Mouse (Mus musculus) large intestine, adult 2 months (tissue): ENCODE results near the gene Itpk1. TPM values are rescaled to one million over a fixed set of nuclear protein-coding genes. Genes with fewer than 3 reads are reported as not detected.

ENCODE experiments used
- DNase-seq: peaks from one replicate; pipeline ENCODE4 v3.0.0-alpha.2; 2012; ENCODE audit warnings: low read depth, low spot score
- WGBS: fragments of 180-500 bp; shearing (Covaris S2); methylation state at CpG from one replicate; pipeline ENCODE4 v1.1.7; 2018; 5-methylcytosine and 5-hydroxymethylcytosine counted together
- polyA plus RNA-seq: library from polyadenylated mRNA; depleted of rRNA; stranded (reverse); fragments of >200 nt; gene quantifications from 2 replicates; pipeline ENCODE4 v1.2.3, GENCODE M21; 2012

Itpk1 gene
- polyA plus RNA-seq, 1 experiment: 205 TPM

DNA sequence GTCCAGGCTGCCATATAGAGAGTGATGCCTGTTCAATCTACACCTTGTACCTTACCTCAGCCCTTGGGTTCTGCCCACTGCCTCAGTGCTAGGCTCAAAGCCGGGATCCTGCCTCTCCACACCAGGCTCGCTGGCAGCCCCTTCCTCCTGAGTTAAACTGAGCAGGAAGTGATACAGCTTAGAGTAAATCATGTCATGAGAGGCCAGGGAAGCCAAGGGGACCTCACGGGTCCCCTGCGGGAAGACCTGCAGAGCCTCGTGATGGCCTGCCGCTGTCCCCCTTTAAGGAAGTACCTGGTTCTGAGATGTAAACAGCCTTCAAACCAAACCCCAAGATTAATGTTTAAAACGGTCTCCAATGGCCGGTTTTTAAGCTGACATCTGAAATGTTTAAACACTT lies 32.6 kb downstream of the Itpk1 start:
- 50% methylated on average over 8 of the region's 8 CpGs for WGBS
- no peak for DNase-seq

DNA sequence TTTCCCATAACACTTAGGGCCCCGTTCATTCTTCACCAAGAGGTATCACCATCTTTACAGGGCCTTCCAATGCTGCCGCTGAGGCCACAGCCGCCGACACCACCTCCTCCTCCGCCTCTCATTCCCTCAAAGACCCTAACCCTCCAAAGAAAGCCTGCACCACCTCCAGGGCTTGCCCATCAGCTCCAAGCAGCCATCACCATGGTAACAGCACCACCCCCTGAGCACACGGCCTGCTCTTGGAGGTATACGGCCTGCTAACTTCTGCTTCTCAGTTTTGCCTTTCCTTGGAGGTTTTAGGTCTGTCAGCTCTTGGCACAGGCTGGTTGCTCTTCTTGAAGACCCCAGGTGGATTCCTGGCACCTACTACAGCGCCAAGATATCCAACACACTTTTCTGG lies 33.9 kb downstream of the Itpk1 start:
- WGBS: 84% methylated on average over 8 of the region's 8 CpGs

DNA sequence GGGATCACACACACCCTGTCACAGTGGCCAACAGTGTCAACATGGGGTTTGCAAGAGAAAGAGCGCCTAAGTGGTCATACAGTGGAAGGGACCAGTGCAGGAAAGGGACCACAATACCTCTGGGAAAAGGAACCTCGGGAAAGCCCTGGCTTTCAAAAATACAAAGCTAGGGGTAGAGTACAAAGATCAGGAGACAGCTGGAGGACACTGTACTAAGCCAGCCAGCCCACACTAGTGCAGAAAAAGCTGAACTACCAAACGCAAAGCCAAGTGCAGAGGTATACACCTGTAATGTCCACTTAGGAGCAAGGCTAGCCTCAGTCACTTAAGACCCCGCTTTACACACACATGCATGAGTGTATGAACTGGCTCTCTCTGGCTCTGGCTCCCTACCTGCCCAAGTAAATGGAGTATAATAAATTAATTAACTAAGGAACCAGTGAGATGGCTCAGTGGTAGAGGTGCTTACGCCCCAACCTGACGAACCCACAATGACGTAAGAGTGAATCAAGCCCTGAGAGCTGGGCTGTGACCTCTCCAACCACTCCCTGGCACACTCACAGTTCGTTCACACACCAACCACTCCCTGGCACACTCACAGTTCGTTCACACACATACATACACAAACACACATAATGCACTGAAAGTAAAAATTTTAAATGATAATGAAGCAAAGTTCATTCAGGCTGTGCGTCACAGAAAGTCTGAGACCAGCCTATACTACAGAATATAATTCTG lies 39.1 kb downstream of the Itpk1 start:
- 52% methylated on average over 10 of the region's 10 CpGs for WGBS

More for the DNA sequence above, 33.9 kb downstream of the Itpk1 start:
- DNase-seq: no peak

DNA sequence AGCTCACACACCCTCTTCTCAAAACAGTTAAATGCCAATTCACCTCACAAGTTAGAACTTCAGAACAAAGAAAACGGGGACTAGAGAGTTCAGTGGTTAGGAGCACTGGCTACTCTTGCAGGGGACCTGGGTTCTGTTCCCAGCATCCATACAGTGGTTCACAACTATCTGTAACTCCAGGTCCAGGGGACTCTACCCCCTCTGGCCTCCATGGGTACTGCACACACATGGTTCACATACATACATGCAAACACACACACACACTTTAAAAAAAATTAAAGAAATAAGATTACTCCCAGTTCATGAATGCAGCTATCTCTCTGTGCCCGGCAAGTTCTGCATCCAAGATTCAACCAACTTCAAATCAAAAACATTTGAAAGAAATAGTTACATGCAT lies 40.7 kb downstream of the Itpk1 start:
- DNase-seq: no peak
- WGBS: 97% methylated on average over 2 of the region's 2 CpGs

More for the DNA sequence above, 39.1 kb downstream of the Itpk1 start:
- no peak for DNase-seq

DNA sequence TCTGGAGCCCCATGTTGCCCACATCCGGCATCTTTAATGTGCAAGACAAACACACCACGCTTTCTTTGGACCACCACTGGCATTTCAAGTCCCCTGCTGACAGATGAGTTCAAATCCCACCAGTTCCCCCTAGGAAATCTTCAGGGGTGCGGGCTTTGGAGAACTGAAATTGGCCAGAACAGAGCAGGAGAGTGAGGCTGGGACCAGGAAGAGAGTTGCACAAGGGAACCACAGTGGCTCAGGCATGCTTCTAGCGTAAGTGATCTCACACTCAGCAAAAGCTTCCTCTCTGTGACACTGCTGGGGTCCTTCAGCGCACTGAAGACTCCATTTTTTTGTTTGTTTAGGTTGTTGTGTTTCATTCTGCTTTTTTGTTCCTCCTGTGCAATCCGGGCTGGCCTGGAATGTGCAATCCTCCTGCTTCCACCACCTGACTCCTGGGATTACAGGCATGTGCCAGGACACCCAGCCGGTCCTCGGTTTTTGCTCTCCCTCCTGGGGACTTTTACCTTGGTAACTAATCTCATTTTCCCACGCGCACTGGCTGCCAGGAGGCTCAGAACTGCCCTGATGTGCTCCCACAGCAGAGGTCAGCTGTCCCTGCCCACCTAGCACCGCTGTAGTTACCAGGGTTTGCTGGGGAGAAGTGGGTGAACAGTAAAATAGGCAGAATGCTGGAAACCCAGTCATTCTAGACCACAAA lies 41.2 kb downstream of the Itpk1 start:
- DNase-seq: no peak
- WGBS: 89% methylated on average over 11 of the region's 11 CpGs

DNA sequence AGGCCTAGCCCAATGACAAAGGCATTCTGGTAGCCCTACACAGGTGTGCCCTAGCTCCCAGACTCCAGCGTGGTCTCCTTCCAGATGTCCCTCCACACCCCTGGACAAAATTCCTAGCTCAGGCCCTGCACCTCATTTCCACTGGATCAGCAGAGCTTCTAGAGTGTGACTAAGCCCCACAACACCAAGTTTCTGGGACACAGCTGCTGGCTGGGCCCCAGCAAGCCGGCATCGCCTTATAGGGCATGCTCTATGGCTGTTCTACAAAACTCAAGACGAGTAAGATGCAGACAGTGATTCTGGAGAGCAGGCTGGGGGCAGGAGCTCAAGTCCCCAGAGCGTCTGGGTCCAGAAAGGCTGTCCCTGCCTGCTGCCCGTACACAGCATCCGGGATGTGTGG lies 43.0 kb downstream of the Itpk1 start:
- WGBS: 80% methylated on average over 7 of the region's 7 CpGs
- no peak for DNase-seq

DNA sequence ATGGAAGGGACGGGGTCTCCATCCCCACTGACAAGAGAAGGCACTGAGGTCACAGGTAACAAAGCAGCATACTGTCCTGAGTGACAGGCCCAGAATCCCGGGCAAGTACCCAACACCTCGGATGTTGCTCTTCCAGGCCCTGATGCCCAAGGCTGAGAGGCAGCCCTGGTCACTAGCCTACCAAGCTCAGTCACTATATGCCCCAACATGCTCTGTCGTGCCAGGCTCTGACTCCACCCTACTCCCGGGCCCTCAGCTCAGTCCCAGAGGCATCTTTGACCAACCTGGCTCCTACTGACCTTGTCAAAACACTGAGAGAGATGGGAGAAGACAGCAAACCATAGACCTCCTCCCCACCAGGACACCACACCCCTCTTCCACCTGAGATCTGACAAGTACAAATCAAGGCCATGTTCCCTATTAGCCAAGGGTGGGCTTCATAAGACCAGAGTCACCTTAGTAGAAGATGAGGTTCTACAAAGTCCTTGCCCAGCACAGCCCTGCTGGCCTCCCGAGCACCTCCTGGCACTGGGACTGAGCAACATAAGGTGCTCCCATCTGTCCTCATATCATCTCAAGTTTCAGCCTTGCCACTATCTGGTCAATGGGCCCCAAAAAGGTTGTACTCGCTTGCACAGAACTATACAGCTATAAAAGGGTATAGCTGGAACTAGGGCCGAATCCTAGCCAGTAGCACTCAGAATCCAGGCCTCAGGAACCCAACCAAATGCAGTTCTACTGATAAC lies 43.7 kb downstream of the Itpk1 start:
- no peak for DNase-seq
- WGBS: 83% methylated on average over 8 of the region's 8 CpGs

DNA sequence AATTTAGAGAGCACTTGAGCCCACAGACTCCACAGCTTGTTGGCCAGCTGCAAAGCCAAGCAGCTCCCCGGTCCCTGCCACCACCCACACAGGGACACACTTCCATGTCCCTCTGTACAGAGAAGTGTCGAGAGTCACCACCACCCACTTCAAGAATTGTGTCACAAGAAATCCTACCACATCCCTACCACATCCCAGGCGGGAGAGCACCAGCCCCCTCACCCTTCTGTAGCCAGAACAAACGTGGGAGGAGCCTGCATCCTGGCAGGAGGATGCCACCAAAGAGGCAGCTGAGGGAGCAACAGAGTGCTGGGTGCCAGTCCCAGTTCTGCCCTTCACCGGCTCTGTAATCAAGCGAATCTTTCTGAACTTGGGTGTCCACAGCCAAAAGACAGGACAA lies 51.7 kb downstream of the Itpk1 start:
- no peak for DNase-seq
- WGBS: 26% methylated on average over 6 of the region's 6 CpGs

DNA sequence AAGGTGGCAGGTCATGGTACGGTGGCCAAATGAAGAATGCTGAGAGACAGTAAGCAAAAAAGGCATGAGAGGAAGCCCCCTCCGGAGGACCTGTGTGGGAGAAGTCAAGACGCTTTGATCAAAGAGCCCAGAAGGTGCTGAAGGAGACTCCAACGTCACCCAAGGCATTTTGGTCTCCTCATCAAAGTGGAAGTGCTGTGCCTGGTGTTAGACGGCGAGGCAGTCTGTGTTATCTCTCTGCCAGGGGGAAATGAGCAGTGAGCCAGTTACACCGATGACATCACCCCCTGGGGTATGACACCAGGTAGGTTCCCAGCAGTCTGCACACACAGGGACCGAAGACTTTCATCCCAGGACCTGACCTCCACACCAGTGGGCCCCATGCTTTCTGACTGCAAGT lies 52.3 kb downstream of the Itpk1 start:
- WGBS: 41% methylated on average over 8 of the region's 8 CpGs
- DNase-seq: no peak

DNA sequence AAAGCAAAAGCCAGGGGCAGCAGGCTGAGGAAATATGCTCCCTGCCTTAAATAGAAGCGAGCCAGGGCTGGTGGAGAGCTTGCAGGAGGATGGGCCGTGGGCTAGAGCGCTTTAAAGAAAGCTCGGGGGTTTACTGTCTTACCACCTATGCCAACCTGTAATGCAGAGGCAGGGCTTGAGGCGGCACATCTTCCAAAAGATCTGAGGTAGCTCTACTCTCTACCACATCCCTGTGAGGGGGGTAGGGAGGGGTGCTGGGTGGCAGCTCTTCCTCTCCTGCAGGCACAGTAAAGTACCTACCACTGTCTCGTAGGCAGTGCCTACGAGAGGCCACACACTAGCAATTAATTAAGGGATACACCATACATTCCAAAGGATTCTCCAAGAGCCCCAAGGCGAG lies 52.9 kb downstream of the Itpk1 start:
- 71% methylated on average over 8 of the region's 8 CpGs for WGBS
- no peak for DNase-seq

DNA sequence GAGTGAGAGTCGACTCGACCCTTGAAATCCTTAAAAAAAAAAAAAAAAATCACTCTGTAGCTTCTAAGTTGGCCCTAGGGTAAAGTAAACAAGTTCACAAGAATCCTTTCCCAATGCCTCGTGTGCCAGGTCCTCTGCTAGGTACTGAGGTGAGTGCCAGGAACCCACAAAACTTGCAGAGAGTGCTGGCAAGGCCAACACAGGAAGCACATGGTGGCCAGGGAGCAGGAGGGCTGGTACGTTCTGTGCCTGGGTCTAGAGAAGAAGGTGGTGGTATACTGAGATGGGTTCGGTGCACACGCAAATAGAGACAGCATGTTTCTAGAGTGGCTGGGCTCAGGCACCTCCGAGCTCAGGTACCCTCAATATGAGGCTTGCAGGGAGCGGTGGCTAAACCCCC lies 53.3 kb downstream of the Itpk1 start:
- DNase-seq: no peak
- WGBS: 59% methylated on average over 8 of the region's 8 CpGs

DNA sequence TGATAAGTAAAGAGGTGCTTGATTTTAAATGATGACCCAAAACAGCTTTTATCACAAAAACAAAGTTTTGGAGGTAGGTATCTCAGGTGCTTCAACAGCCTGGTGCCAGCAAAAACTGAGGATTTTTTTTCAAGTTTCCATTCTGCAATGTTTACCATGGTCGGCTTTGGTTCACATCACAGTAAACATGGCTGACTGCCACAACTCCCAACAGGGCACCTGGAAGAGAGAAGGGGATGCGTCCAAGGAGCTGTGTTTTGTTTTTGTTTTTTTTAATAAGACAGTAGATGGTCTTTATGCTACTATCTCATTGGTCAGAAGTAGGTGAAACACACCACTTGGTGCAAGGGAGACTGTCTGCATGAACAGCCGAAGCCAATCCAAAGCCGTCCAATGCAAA lies 54.1 kb downstream of the Itpk1 start:
- DNase-seq: no peak
- 77% methylated on average over 4 of the region's 4 CpGs for WGBS

DNA sequence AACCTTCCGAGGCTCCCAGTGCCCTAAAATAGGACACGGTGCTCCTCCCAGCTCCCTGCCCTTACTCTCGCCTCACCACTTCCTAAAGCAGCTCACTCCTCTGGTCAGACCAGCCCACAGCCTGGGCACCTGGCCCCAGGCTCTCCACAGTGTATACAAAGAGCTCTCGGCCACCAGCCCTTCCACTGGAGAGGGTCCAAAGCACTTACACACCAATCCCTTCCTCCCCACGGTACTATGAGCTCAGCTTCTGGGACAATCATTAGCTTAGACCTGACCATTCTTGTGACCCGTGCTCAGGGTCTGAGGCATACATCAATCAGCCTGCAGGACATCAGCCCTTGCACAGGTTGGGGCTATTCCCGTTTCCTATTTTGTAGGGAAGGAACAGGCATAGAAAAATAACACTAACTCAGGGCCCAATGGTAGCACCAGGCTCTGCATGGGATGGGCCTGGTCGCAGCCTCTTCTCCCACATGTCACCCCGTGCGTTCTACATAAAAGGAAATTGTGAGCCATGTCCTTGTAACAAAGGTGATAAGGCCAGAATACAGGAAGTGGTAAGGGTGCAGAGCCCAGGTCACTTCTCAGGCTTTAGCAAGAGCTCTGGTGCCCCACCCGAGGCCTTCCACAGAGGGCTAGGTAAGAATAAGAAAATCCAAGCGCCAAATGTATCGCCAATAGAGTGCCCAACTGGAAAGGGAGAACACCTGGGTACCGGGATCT lies 56.7 kb downstream of the Itpk1 start:
- no peak for DNase-seq
- 30% methylated on average over 14 of the region's 14 CpGs for WGBS

DNA sequence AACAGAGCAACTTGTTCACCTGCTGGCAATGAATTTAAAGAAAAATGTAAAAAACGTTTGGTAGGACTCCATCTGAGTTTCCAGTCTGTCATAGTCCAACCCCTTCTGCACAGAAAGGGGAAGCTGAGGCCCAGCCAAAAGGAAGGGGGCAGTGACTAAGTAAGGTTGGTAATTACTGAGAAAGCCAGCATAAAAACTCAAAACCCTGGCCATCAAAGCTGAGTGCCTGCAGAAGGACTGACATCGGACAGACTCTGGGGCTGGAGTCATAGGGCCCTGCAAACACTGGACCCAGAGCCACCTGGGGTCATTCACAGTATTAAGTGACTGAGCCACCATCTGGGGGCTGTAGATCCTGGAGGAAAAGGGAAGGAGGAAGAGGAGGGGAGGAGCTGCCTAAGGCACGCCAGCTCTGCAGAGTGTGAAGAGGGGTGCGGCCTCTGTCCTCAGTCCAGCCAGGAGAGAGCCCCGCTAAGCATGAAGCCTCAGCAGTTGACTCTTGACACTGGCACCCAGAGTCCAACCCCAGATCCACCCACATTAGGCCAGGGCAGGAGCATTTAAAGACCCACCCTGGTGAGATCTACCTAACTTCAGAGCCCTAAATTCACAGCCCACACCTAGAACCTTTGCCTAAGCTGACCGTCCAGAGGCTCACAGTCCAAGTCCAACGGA lies 58.0 kb downstream of the Itpk1 start:
- 47% methylated on average over 7 of the region's 7 CpGs for WGBS
- no peak for DNase-seq

DNA sequence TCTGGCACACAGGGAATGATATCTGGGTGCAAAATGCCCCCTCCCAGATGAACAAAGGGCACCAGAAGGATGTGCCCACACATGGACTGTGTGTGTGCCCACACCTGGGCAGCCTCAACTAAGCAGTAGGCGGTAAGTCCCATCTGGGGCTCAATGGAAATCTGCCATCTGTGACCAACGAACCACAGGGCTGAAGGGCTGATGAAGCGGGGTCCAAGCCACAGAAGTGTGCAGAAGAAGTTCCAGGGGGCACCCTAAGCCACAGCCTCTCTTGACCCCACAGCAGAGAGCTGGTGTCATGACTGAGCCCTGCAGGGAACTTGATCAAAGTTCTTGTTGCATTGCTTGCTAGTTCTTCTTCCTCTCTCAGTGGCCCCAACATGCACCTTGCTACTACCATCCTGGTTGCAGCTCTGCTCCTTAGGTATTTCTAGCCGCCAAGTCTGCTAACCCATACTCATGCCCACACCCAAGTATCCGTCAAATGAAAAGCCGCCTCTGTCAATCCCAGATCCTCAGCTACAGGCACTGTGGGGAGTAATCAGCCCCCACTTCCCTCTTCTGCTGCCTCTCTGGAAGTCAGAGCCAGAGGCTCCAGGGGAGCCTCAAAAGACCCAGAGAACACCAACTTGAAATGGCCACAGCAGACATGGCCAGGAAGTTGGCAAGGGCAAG lies 58.7 kb downstream of the Itpk1 start:
- 77% methylated on average over 6 of the region's 6 CpGs for WGBS
- DNase-seq: no peak

DNA sequence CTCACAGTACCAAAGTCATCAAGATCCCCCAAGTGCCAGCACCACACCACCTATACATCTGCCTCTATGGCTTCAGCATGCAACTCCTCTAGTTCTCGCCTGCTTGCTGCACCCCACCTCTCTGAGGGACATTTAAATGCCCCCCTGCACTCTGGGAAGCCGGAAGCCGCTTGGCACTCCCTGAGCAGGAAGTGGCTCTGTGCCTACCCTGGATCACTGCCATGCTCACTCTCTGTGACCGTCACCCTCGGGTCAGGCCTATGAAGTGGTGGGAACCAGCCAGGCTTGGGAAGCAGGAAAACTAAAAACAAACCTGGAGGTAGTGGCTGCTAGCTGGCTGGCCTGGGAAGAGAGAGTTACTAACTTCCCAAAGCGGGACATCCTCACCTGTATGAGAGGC lies 61.4 kb downstream of the Itpk1 start:
- DNase-seq: no peak
- WGBS: 21% methylated on average over 6 of the region's 6 CpGs

DNA sequence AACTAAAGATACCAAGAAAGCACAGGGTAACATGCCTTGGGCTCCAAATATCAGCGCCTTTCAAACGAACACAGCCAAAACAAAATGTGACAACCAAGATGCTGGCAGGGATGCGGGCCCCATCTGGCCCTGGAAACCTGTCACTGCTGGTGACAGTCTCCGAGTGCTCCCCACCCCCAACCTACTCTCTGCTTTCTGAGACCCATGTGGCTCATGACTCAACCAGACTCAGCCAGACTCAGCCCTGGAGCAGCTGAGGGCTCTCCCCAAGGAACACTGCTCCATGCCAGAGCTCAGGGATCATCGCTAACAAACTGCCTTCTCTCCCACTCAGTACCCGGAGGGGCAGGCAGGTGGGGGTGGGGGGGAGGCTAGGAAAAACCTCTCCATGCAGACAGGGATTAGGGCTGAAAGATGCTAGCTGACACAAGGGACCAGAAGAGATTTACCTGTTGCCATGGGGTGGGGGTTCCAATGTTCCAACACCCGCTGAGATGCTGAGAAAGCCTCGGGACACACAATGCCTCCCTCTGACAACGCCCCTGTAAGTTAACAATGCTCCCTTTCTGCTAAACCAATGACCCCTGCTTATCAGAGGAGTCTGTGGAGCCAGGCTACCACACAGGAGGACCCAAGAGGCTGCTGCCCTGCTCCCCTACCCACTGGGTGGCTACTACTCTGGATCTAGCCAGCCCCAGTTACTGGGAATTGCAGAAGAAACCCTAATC lies 64.1 kb downstream of the Itpk1 start:
- DNase-seq: no peak
- WGBS: 75% methylated on average over 9 of the region's 9 CpGs

DNA sequence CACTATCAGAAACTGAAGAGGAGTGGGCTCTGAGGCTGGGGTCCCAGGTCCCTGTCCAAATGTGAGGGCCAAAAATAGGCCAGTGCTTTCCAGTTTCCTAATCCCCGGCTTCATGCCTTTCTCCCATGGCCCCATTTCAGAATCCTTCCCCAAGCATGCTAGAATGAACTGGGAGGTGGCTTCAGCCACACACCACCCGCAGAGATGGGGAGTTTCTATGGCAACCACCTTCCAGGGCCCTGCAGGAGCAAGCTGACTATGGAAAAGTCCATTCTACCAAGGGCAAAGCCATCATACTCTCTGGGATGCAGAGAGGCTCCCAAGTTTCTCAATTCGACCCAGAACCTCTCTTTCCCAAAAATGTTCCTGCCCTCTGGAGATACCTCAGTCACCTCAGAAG lies 65.9 kb downstream of the Itpk1 start:
- no peak for DNase-seq
- WGBS: 82% methylated on average over 3 of the region's 3 CpGs
